Mouse (Mus musculus) megakaryocyte, embryonic 14.5 days (primary cell): ENCODE measurements around the gene Pdcd6ip. TPM values are rescaled to one million over a fixed set of nuclear protein-coding genes. Genes with fewer than 3 reads are reported as not detected.

Experiments
- H3K27me3 ChIP-seq: replicated peaks from 2 replicates; pipeline ENCODE3; 2012; ENCODE audit warnings: inconsistent platforms
- H3K36me3 ChIP-seq: replicated peaks from 2 replicates; pipeline ENCODE3; 2012; ENCODE audit warnings: low read length, inconsistent platforms, mixed read lengths
- H3K4me1 ChIP-seq: 2 replicates; pipeline ENCODE4 v1.6.1; 2012; ENCODE audit warnings: inconsistent platforms
- H3K4me3 ChIP-seq: replicated peaks from 2 replicates; pipeline ENCODE3; 2012; ENCODE audit warnings: moderate library complexity, mild to moderate bottlenecking, inconsistent platforms
- H3K9me3 ChIP-seq: 2 replicates; pipeline ENCODE4 v1.6.1; 2012; ENCODE audit warnings: inconsistent platforms
- FLI1 ChIP-seq: IDR thresholded peaks from 2 replicates; pipeline ENCODE4 v1.6.1; 2012; ENCODE audit warnings: low read length, inconsistent platforms, mixed read lengths
- GATA1 ChIP-seq: IDR thresholded peaks from 3 replicates; pipeline ENCODE4 v1.6.1; 2012; ENCODE audit warnings: mixed read lengths, low read length, inconsistent platforms, borderline replicate concordance
- polyA plus RNA-seq: library from polyadenylated mRNA; stranded (reverse); fragments of >175 nt; gene quantifications from 2 replicates; pipeline ENCODE4 v1.2.3, GENCODE M21; 2012; ENCODE audit warnings: low replicate concordance; ENCODE audit not compliant: insufficient read depth

Gene Pdcd6ip
- polyA plus RNA-seq, 1 experiment, result 335 TPM

DNA sequence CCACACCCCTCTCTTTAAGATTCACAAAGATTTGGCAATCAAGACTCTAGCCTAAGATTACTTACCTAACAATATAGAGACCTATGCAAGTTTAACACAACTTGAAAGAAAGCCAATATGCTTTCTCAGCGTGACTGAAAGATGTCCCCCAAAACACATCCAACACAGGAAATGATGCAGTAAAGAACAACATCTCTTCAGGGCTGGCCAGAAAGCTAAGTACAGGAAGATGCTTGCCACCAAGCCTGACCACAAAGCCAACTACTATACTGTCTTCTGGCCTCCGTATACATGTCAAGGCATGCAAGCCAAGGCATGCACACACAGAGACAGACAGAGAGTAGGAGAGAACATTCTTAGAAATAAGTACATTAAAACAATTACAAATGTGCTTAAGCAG is 2.0 kb downstream of the Pdcd6ip start:
- Histone ChIP-seq H3K9me3 (no peaks in the 10 kb centered on the region), H3K36me3 (peaks cover 41% of the 10 kb centered on the region), H3K27me3 (peaks cover 3% of the 10 kb centered on the region), H3K4me3 (peak overlapping the region; percentile 98), H3K4me1 (peaks cover 60% of the 10 kb centered on the region)
- TF ChIP-seq FLI1 (peak; percentile 55; the same call in 1 of the 2 replicates), GATA1 (no peak)

GRCm38 (mm10) chr9:113701441-113702160 is 6.5 kb downstream of the Pdcd6ip start:
- Histone ChIP-seq H3K36me3 (peaks cover 81% of the 10 kb centered on the region), H3K9me3 (no peaks in the 10 kb centered on the region), H3K4me1 (peaks cover 71% of the 10 kb centered on the region), H3K4me3 (peak overlapping the region; percentile 69), H3K27me3 (no peaks in the 10 kb centered on the region)
- TF ChIP-seq FLI1, result no peak
- no peak for TF ChIP-seq GATA1

- Histone ChIP-seq H3K4me3 (no peak overlapping the region), H3K27me3 (no peaks in the 10 kb centered on the region), H3K9me3 (no peaks in the 10 kb centered on the region), H3K36me3 (peaks cover 98% of the 10 kb centered on the region), H3K4me1 (peaks cover 53% of the 10 kb centered on the region)
- no peak for TF ChIP-seq FLI1
- no peak for TF ChIP-seq GATA1
Measured at GRCm38 (mm10) chr9:113687461-113687860, 20.6 kb downstream of the Pdcd6ip start.

DNA sequence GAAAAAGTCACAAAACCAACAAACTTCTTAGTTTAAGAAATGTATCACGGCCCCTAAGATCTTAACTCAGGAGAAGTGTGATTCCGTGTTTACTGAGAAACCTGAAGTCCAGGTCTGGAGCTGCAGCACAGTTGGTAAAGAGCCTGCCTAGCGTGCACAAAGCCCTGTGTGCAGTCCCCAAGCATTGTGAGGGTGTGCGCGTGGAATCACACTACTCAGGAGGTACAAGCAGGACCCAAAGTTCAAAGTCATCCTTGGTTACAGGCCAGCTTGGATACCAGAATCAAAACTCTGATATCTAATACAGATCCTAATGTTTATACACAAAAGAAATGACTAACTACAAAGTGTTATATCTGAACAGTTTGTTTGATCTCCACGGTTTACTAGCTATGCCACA is 34.3 kb downstream of the Pdcd6ip start:
- no peaks in the 10 kb centered on the region for H3K27me3 ChIP-seq
- H3K4me3 ChIP-seq, result no peak overlapping the region
- TF ChIP-seq FLI1 (no peak), GATA1 (no peak)
- H3K4me1 ChIP-seq, result peaks cover 5% of the 10 kb centered on the region; the same call in 1 of the 2 replicates
- H3K36me3 ChIP-seq, result peaks cover 100% of the 10 kb centered on the region
- no peaks in the 10 kb centered on the region for H3K9me3 ChIP-seq

- H3K27me3 ChIP-seq, result no peaks in the 10 kb centered on the region
- H3K36me3 ChIP-seq, result peaks cover 100% of the 10 kb centered on the region
- H3K9me3 ChIP-seq, result no peaks in the 10 kb centered on the region
- H3K4me1 ChIP-seq, result peaks cover 4% of the 10 kb centered on the region; the same call in 1 of the 2 replicates
- TF ChIP-seq GATA1, result no peak
- no peak for TF ChIP-seq FLI1
- H3K4me3 ChIP-seq, result no peak overlapping the region
Measured at GRCm38 (mm10) chr9:113672352-113672751, 35.7 kb downstream of the Pdcd6ip start.

GRCm38 (mm10) chr9:113670857-113671106 is 37.3 kb downstream of the Pdcd6ip start:
- Histone ChIP-seq H3K36me3 (peaks cover 100% of the 10 kb centered on the region), H3K4me3 (no peak overlapping the region), H3K27me3 (no peaks in the 10 kb centered on the region), H3K9me3 (no peaks in the 10 kb centered on the region), H3K4me1 (peaks cover under 1% of the 10 kb centered on the region; the same call in 1 of the 2 replicates)
- TF ChIP-seq GATA1, result no peak
- TF ChIP-seq FLI1, result no peak

- TF ChIP-seq FLI1 (no peak), GATA1 (no peak)
- Histone ChIP-seq H3K4me3 (no peak overlapping the region), H3K4me1 (peaks cover 3% of the 10 kb centered on the region; the same call in 1 of the 2 replicates), H3K9me3 (no peaks in the 10 kb centered on the region), H3K36me3 (peaks cover 100% of the 10 kb centered on the region), H3K27me3 (no peaks in the 10 kb centered on the region)
Measured at GRCm38 (mm10) chr9:113670105-113670856, 37.8 kb downstream of the Pdcd6ip start.

- H3K27me3 ChIP-seq, result no peaks in the 10 kb centered on the region
- peaks cover 9% of the 10 kb centered on the region; the same call in 1 of the 2 replicates for H3K4me1 ChIP-seq
- no peak for TF ChIP-seq FLI1
- no peaks in the 10 kb centered on the region for H3K9me3 ChIP-seq
- H3K4me3 ChIP-seq, result no peak overlapping the region
- H3K36me3 ChIP-seq, result peaks cover 100% of the 10 kb centered on the region
Measured at GRCm38 (mm10) chr9:113663476-113663875, 44.6 kb downstream of the Pdcd6ip start.

DNA sequence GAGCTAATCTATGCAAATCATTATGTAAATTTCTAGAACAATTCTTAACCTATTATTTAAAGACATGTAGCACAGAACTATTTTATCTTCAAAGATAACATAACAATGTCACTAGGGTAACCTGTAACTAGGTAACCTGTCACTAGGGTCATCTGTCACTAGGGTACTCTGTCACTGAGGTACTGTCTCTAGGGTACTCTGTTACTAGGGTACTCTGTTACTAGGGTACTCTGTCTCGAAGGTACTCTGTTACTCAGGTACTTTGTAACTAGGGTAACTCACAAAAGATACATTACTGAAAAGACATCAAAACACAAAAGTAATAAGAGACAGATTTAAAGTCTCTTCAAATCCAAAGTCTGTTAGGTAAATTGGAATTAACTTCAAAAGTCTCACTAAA is 50.2 kb downstream of the Pdcd6ip start:
- H3K36me3 ChIP-seq, result peaks cover 100% of the 10 kb centered on the region
- H3K27me3 ChIP-seq, result no peaks in the 10 kb centered on the region
- TF ChIP-seq GATA1, result no peak
- no peak for TF ChIP-seq FLI1
- H3K4me1 ChIP-seq, result peaks cover 2% of the 10 kb centered on the region; the same call in 1 of the 2 replicates
- H3K4me3 ChIP-seq, result no peak overlapping the region
- no peaks in the 10 kb centered on the region for H3K9me3 ChIP-seq

GRCm38 (mm10) chr9:113653571-113653970 is 54.5 kb downstream of the Pdcd6ip start:
- no peaks in the 10 kb centered on the region for H3K27me3 ChIP-seq
- H3K9me3 ChIP-seq, result no peaks in the 10 kb centered on the region
- TF ChIP-seq FLI1, result no peak
- TF ChIP-seq GATA1, result no peak
- H3K4me1 ChIP-seq, result peaks cover 5% of the 10 kb centered on the region; the same call in 1 of the 2 replicates
- H3K36me3 ChIP-seq, result peaks cover 80% of the 10 kb centered on the region
- no peak overlapping the region for H3K4me3 ChIP-seq
